Mouse (Mus musculus) left cerebral cortex, postnatal 25 days (tissue): ENCODE results near the gene Procr. TPM values are rescaled to one million over a fixed set of nuclear protein-coding genes. Genes with fewer than 3 reads are reported as not detected.

Experiments
- DNase-seq, 2 experiments: peaks; one replicate each; pipeline ENCODE4 v3.0.0; 2022; ENCODE audit warnings: low spot score in 2 of 2, mixed read lengths in 1 of 2
- intact Hi-C: fragments of 180-260 bp; cut with DNase I; formaldehyde crosslinking; loops from one replicate; pipeline ENCODE4 v1.15.1; 2025
- total RNA-seq, 2 experiments: library from RNA; stranded (reverse); gene quantifications; 2 replicates each; pipeline ENCODE4 v1.2.3; 2021

The Procr gene
- total RNA-seq, 2 experiments from 2014 or later = 0.96 to 1.3 TPM

- DNase-seq = no peak
- intact Hi-C loops = no loop called here
Observed at GRCm38 (mm10) chr2:155787949-155788931, 37.3 kb downstream of the Procr start.

- intact Hi-C loops = no loop called here
- no peak for DNase-seq
Observed at GRCm38 (mm10) chr2:155792899-155793298, 42.0 kb downstream of the Procr start.

- DNase-seq = no peak
- intact Hi-C loops = no loop called here
Observed at GRCm38 (mm10) chr2:155794674-155795445, 43.9 kb downstream of the Procr start.

GRCm38 (mm10) chr2:155798613-155799012, 47.7 kb downstream of the Procr start:
- intact Hi-C loops = no loop called here
- no peak for DNase-seq

GRCm38 (mm10) chr2:155802761-155803160, 51.8 kb downstream of the Procr start:
- intact Hi-C loops = no loop called here
- DNase-seq = no peak

GRCm38 (mm10) chr2:155804053-155804452, 53.1 kb downstream of the Procr start:
- no peak for DNase-seq

More at GRCm38 (mm10) chr2:155804053-155804452, 53.1 kb downstream of the Procr start:
- intact Hi-C loops = no loop called here

Other genes starting within 250 kb of the Procr start
- gene Acss2, start 233.2 kb upstream of the Procr start, total RNA-seq = 10 to 100 TPM; 56.4 to 60.5 TPM
- 100 to 1,000 TPM; 115 to 122 TPM for gene Ggt7, start 232.9 kb upstream of the Procr start, total RNA-seq
- gene Gss, start 158.3 kb upstream of the Procr start, total RNA-seq = 10 to 100 TPM; 12.9 to 14.4 TPM
- 1 to 10 TPM; 3.8 to 5.3 TPM for gene Myh7b, start 139.9 kb upstream of the Procr start, total RNA-seq
- gene Trpc4ap, start 58.7 kb upstream of the Procr start, total RNA-seq = 100 to 1,000 TPM; 146 to 147 TPM
- 10 to 100 TPM; 16.9 to 19.2 TPM for gene Edem2, start 21.6 kb upstream of the Procr start, total RNA-seq
- not detected for gene Gm17581, start 15.3 kb upstream of the Procr start, total RNA-seq
- 10 to 100 TPM; 37.2 to 38.8 TPM for gene Mmp24, start 24.2 kb downstream of the Procr start, total RNA-seq
- 10 to 100 TPM; 58.7 to 62.3 TPM for gene BC029722, start 68.3 kb downstream of the Procr start, total RNA-seq
- gene Eif6, start 75.8 kb downstream of the Procr start, total RNA-seq = 10 to 100 TPM; 57.5 to 71.9 TPM
- not detected for gene Fam83c, start 83.7 kb downstream of the Procr start, total RNA-seq
- 10 to 100 TPM; 59.7 to 61.8 TPM for gene Uqcc1, start 179.2 kb downstream of the Procr start, total RNA-seq
- not detected for gene Gm15557, start 189.6 kb downstream of the Procr start, total RNA-seq
- under 1 TPM in 1 of 2 experiments, not detected in 1; 0.23 TPM for gene Gdf5, start 194.2 kb downstream of the Procr start, total RNA-seq
- gene Cep250, start 205.3 kb downstream of the Procr start, total RNA-seq = 10 to 100 TPM; 15.8 to 18.4 TPM